Mouse (Mus musculus): ENCODE measurements around the gene Vwa5b1. TPM values are rescaled to one million over a fixed set of nuclear protein-coding genes. Genes with fewer than 3 reads are reported as not detected.

Gene Vwa5b1
- total RNA-seq, 1 experiment: not detected

GRCm38 (mm10) chr4:138517153-138517789, 118.4 kb downstream of the Vwa5b1 start:
- TF ChIP-seq ZC3H11A (IDR thresholded peaks at IDR 0.05; ENCODE audit: borderline replicate concordance, low read depth, low read length) (no peak), HCFC1 (IDR thresholded peaks at IDR 0.05; ENCODE audit: borderline replicate concordance, insufficient read depth, low read length) (no peak), ZNF384 (IDR thresholded peaks at IDR 0.05; ENCODE audit: low read depth, low read length) (no peak), MAFK (IDR thresholded peaks at IDR 0.05; ENCODE audit: insufficient read depth, low read depth, low read length) (no peak), CHD2 (IDR thresholded peaks at IDR 0.05; ENCODE audit: low read depth, low read length) (no peak)
- Histone ChIP-seq H3K36me3 (ENCODE audit: control insufficient read depth, insufficient read depth, low read length, poor library complexity, severe bottlenecking) (no peaks in the 10 kb centered on the region), H3K9me3 (ENCODE audit: control insufficient read depth, insufficient read depth, low read depth, low read length) (no peaks in the 10 kb centered on the region), H3K27ac (ENCODE audit: insufficient read depth, low read depth, low read length, poor library complexity, severe bottlenecking) (no peak overlapping the region), H3K9ac (ENCODE audit: insufficient read depth, low read depth, low read length, poor library complexity, severe bottlenecking) (no peak overlapping the region), H3K4me1 (ENCODE audit: control insufficient read depth in 2 of 2, insufficient read depth in 2 of 2, low read length in 2 of 2, poor library complexity in 1 of 2) (peaks cover 0 to 2% of the 10 kb centered on the region in 2 experiments; a peak in 1 of 4 replicates), H3K4me3 (ENCODE audit: insufficient read depth in 1 of 2, low read depth in 1 of 2, low read length in 2 of 2, poor library complexity in 1 of 2, severe bottlenecking in 1 of 2) (no peak overlapping the region)
- in situ Hi-C loops (cut with MboI; ENCODE audit: low sequenced_read_pairs in 2 of 2, unreplicated experiment in 2 of 2): no loop called here
- DNase-seq (ENCODE audit: low read depth, low spot score): no peak

- DNase-seq (ENCODE audit: low read depth, low spot score): no peak
- Histone ChIP-seq H3K9ac (ENCODE audit: insufficient read depth, low read depth, low read length, poor library complexity, severe bottlenecking) (no peak overlapping the region), H3K36me3 (ENCODE audit: control insufficient read depth, insufficient read depth, low read length, poor library complexity, severe bottlenecking) (no peaks in the 10 kb centered on the region), H3K4me3 (ENCODE audit: insufficient read depth in 1 of 2, low read depth in 1 of 2, low read length in 2 of 2, poor library complexity in 1 of 2, severe bottlenecking in 1 of 2) (no peak overlapping the region), H3K4me1 (ENCODE audit: control insufficient read depth in 2 of 2, insufficient read depth in 2 of 2, low read length in 2 of 2, poor library complexity in 1 of 2) (no peaks in the 10 kb centered on the region), H3K9me3 (ENCODE audit: control insufficient read depth, insufficient read depth, low read depth, low read length) (no peaks in the 10 kb centered on the region), H3K27ac (ENCODE audit: insufficient read depth, low read depth, low read length, poor library complexity, severe bottlenecking) (no peak overlapping the region)
- in situ Hi-C loops (cut with MboI; ENCODE audit: low sequenced_read_pairs in 2 of 2, unreplicated experiment in 2 of 2): no loop called here
- TF ChIP-seq ZC3H11A (IDR thresholded peaks at IDR 0.05; ENCODE audit: borderline replicate concordance, low read depth, low read length) (no peak), MAFK (IDR thresholded peaks at IDR 0.05; ENCODE audit: insufficient read depth, low read depth, low read length) (no peak), ZNF384 (IDR thresholded peaks at IDR 0.05; ENCODE audit: low read depth, low read length) (no peak), HCFC1 (IDR thresholded peaks at IDR 0.05; ENCODE audit: borderline replicate concordance, insufficient read depth, low read length) (no peak), CHD2 (IDR thresholded peaks at IDR 0.05; ENCODE audit: low read depth, low read length) (no peak)
These were observed 119.2 kb downstream of the Vwa5b1 start for GRCm38 (mm10) chr4:138516448-138516847.

Other genes with a start within 250 kb of the Vwa5b1 start
- gene Fam43b, start 239.4 kb downstream of the Vwa5b1 start, total RNA-seq (2012; rRNA removed): 0.69 and 0.89 TPM in 2 replicates
- 58.4 and 62.3 TPM in 2 replicates for gene Mul1, start 201.2 kb downstream of the Vwa5b1 start, total RNA-seq (2012; rRNA removed)
- gene Camk2n1, start 181.6 kb downstream of the Vwa5b1 start, total RNA-seq (2012; rRNA removed): 1.2 and 1.4 TPM in 2 replicates
- gene Pla2g2c, start 88.9 kb upstream of the Vwa5b1 start, total RNA-seq (2012; rRNA removed): 0.42 and 0.54 TPM in 2 replicates
- 1.1 and 2.3 TPM in 2 replicates for gene Ubxn10, start 101.3 kb upstream of the Vwa5b1 start, total RNA-seq (2012; rRNA removed)
- gene Pla2g2f, start 121.7 kb upstream of the Vwa5b1 start, total RNA-seq (2012; rRNA removed): 0.21 and 0.22 TPM in 2 replicates
- gene Pla2g2d, start 139.9 kb upstream of the Vwa5b1 start, total RNA-seq (2012; rRNA removed): not detected in 2 replicates
- gene Pla2g5, start 227.6 kb upstream of the Vwa5b1 start, total RNA-seq (2012; rRNA removed): 3.7 and 7.4 TPM in 2 replicates
- not detected in 2 replicates for gene Gm13030, start 238.1 kb upstream of the Vwa5b1 start, total RNA-seq (2012; rRNA removed)
- gene Pla2g2e, start 242.1 kb upstream of the Vwa5b1 start, total RNA-seq (2012; rRNA removed): 0.36 and 2.0 TPM in 2 replicates

Measured in ES-E14 (cell line).